Comparison of ENCODE assay signal across 27 mouse cellular contexts in the genomic region with DNA sequence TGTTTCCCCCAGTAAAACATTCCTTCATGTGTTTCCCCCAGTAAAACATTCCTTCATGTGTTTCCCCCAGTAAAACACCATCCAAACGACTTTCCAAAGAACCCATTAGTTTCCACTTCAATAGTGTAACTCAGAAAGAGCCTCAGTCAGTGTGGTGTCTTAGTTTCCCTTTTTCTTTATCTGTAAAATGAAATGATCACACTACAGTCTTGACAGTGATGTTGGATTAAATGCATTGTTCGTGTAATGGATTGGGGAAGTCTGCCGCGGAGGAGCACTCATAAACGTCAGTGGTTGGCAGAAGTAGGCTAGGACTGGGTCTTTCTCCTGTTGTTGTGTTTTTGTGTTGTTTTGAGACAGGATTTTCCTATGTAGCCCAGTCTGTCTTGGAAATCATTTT.
"Had no signal": no experiment of that assay in that cellular context is flagged by ENCODE, and none has a peak within 500 bp of the region (broad histone marks: within the 10 kb centered on the region; RNA-seq: fewer than 3 reads in every experiment).

No protein-coding gene starts in this region.

- H3K4me3 ChIP-seq: embryonic facial prominence, embryonic 10.5 days; embryonic facial prominence, embryonic 12.5 days; embryonic facial prominence, embryonic 13.5 days; embryonic facial prominence, embryonic 15.5 days; erythroblast, embryonic 14.5 days; forebrain, embryonic 10.5 days; forebrain, embryonic 12.5 days; forebrain, embryonic 13.5 days; forebrain, embryonic 15.5 days; gastrocnemius, adult 2 months; heart, adult 2 months had no signal

- H3K27me3 ChIP-seq: embryonic facial prominence, embryonic 12.5 days; embryonic facial prominence, embryonic 13.5 days; embryonic facial prominence, embryonic 15.5 days; forebrain, embryonic 12.5 days; forebrain, embryonic 13.5 days; forebrain, embryonic 15.5 days had no signal

- DNase-seq: cerebellum, adult 9-10 months; cerebellum, adult 9-11 months; cerebellum, postnatal 10 days; cerebellum, postnatal 14 days; cerebellum, postnatal 25 days; cerebellum, postnatal 36 days; embryo, embryonic 11 days; forebrain, postnatal 0 days; gastrocnemius, adult 2 months; gastrocnemius, postnatal 10 days; gastrocnemius, postnatal 14 days; gastrocnemius, postnatal 25 days; gastrocnemius, postnatal 36 days; heart, adult 11 months; heart, adult 18-20 months; heart, adult 2 months had no signal

- H3K4me1 ChIP-seq: embryonic facial prominence, embryonic 12.5 days; embryonic facial prominence, embryonic 13.5 days; embryonic facial prominence, embryonic 15.5 days; forebrain, embryonic 13.5 days; forebrain, embryonic 15.5 days had no signal

- H3K9me3 ChIP-seq: embryonic facial prominence, embryonic 10.5 days; embryonic facial prominence, embryonic 12.5 days; embryonic facial prominence, embryonic 15.5 days; forebrain, embryonic 10.5 days; forebrain, embryonic 12.5 days; forebrain, embryonic 13.5 days; forebrain, embryonic 15.5 days had no signal

- H3K9ac ChIP-seq: embryonic facial prominence, embryonic 12.5 days; embryonic facial prominence, embryonic 13.5 days; embryonic facial prominence, embryonic 15.5 days; forebrain, embryonic 12.5 days; forebrain, embryonic 13.5 days; forebrain, embryonic 15.5 days; forebrain, postnatal 0 days had no signal

- ATAC-seq: forebrain, embryonic 13.5 days; forebrain, embryonic 14.5 days; forebrain, embryonic 15.5 days; forebrain, embryonic 16.5 days; forebrain, postnatal 0 days had no signal

- H3K27ac ChIP-seq: embryonic facial prominence, embryonic 10.5 days; embryonic facial prominence, embryonic 12.5 days; embryonic facial prominence, embryonic 13.5 days; embryonic facial prominence, embryonic 15.5 days; forebrain, embryonic 10.5 days; forebrain, embryonic 12.5 days; forebrain, embryonic 13.5 days; forebrain, embryonic 15.5 days; gastrocnemius, adult 2 months; heart, adult 2 months had no signal
